Mouse (Mus musculus): Measurements from ENCODE around the gene Dynlt1c. TPM values are rescaled to one million over a fixed set of nuclear protein-coding genes. Genes with fewer than 3 reads are reported as not detected.
"Not testable (repeated sequence)": the region's sequence is repeated elsewhere in the genome, so short reads cannot be mapped to it uniquely, and the experiment has no call there.

The Dynlt1c gene
- polyA plus RNA-seq, 1 experiment from 2014 or later = 38.4 TPM

- 91% methylated on average over 2 of the region's 3 CpGs for WGBS
- H3K9me3 ChIP-seq (ENCODE audit: low read length); H3K27ac ChIP-seq (ENCODE audit: low read length); H3K27me3 ChIP-seq (ENCODE audit: insufficient read depth, low read length); H3K4me1 ChIP-seq (ENCODE audit: insufficient read depth, low read length); H3K9ac ChIP-seq (replicated peaks; ENCODE audit: low read length); H3K4me3 ChIP-seq (ENCODE audit: low read length); H3K36me3 ChIP-seq (ENCODE audit: insufficient read depth, low read length); H3K4me2 ChIP-seq (replicated peaks; ENCODE audit: low read depth, low read length); ATAC-seq (ENCODE audit: low FRiP score, low TSS enrichment): not testable (repeated sequence)
Measured at GRCm38 (mm10) chr17:6592109-6592508, 9.4 kb upstream of the Dynlt1c start.

GRCm38 (mm10) chr17:6593896-6594295 lies 7.6 kb upstream of the Dynlt1c start:
- WGBS = 78% methylated on average over 3 of the region's 3 CpGs
- H3K27me3 ChIP-seq (ENCODE audit: insufficient read depth, low read length); H3K27ac ChIP-seq (ENCODE audit: low read length); H3K9me3 ChIP-seq (ENCODE audit: low read length); ATAC-seq (ENCODE audit: low FRiP score, low TSS enrichment); H3K36me3 ChIP-seq (ENCODE audit: insufficient read depth, low read length); H3K4me2 ChIP-seq (replicated peaks; ENCODE audit: low read depth, low read length); H3K4me3 ChIP-seq (ENCODE audit: low read length); H3K9ac ChIP-seq (replicated peaks; ENCODE audit: low read length); H3K4me1 ChIP-seq (ENCODE audit: insufficient read depth, low read length): not testable (repeated sequence)

DNA sequence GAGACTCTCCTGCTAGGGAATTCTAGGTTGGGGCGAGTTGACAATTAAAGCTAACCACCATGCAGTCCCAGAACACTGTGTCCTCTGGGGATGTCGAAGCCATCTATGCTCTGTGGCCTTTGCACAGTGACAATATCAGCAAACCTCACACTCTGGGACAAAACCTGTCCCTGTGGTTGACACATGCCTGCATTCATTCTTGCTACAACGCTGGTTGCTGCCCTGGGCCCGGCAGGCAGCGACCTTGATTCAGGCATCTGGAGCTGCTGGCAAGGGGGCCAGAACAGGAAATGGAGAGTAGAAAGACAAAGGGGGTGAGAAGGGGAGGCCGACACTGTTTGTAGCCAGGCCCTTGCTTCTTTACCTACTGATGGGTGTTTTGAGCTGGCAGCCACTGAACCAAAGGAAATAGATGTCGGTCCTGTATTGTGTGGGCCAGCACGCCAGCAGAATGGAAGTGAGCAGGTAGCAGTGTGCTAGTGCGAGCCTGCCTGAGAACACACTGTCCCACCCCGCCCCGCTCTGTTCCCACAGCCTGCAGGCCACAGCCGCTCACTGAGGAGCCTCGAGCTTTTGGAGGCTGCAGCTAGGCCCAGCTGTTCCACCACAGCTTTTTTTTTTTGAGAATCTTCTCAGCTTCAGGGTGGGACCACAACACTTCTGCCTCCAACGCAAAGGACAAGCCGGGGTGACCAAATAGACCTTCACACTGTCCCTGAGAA lies 5.5 kb upstream of the Dynlt1c start:
- H3K4me3 ChIP-seq (ENCODE audit: low read length); H3K4me1 ChIP-seq (ENCODE audit: insufficient read depth, low read length); H3K27ac ChIP-seq (ENCODE audit: low read length); H3K36me3 ChIP-seq (ENCODE audit: insufficient read depth, low read length); H3K27me3 ChIP-seq (ENCODE audit: insufficient read depth, low read length); H3K9me3 ChIP-seq (ENCODE audit: low read length); H3K4me2 ChIP-seq (replicated peaks; ENCODE audit: low read depth, low read length); H3K9ac ChIP-seq (replicated peaks; ENCODE audit: low read length); ATAC-seq (ENCODE audit: low FRiP score, low TSS enrichment): not testable (repeated sequence)
- 53% methylated on average over 9 of the region's 15 CpGs for WGBS

DNA sequence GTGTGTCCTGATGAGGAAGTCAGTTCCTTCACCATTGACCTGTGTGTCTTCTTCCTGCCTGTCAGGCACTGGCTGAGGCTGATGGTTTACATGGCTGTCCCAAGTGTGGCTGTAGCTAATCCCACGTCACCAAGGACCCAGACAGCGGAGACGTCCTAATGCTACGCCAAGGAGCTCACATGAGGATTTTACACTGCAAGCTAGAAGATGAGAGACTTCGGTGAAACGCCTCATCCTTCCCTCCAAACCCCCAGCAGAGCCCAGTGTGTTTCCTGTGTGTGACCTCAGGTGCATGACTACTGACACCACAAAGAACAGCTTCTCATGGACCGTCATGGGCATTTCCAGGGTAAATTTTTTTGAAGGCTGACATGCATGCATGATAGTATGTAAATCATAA lies 3.1 kb upstream of the Dynlt1c start:
- H3K9ac ChIP-seq (replicated peaks; ENCODE audit: low read length); H3K9me3 ChIP-seq (ENCODE audit: low read length); H3K27ac ChIP-seq (ENCODE audit: low read length); ATAC-seq (ENCODE audit: low FRiP score, low TSS enrichment); H3K4me3 ChIP-seq (ENCODE audit: low read length); H3K36me3 ChIP-seq (ENCODE audit: insufficient read depth, low read length); H3K27me3 ChIP-seq (ENCODE audit: insufficient read depth, low read length); H3K4me1 ChIP-seq (ENCODE audit: insufficient read depth, low read length); H3K4me2 ChIP-seq (replicated peaks; ENCODE audit: low read depth, low read length): not testable (repeated sequence)
- WGBS = 90% methylated on average over 7 of the region's 7 CpGs

- H3K36me3 ChIP-seq (ENCODE audit: insufficient read depth, low read length) = not testable (repeated sequence)
Measured at GRCm38 (mm10) chr17:6600216-6600911, 1.1 kb upstream of the Dynlt1c start.

DNA sequence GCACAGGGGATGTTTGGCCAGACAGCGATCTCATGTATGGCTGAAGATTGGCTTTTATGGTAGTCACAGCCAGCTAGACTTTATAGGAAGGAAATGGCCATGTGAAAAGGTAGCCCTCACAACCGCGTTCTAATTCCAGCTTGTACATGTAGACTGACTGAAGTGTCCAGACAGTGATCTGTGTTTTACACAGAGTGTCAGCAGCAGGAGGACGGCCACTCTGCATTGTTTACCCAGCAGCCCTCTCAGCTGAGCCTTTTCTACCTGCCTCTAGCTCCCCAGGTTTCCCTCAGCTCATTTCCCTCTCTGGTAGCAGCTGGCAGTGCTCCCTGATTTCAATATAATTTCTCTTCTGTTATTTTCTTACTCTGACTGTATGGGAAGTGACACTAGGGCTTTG lies 734 bp downstream of the Dynlt1c start:
- H3K36me3 ChIP-seq (ENCODE audit: insufficient read depth, low read length); H3K27me3 ChIP-seq (ENCODE audit: insufficient read depth, low read length); H3K4me1 ChIP-seq (ENCODE audit: insufficient read depth, low read length); H3K9ac ChIP-seq (replicated peaks; ENCODE audit: low read length); H3K27ac ChIP-seq (ENCODE audit: low read length); H3K9me3 ChIP-seq (ENCODE audit: low read length); ATAC-seq (ENCODE audit: low FRiP score, low TSS enrichment): not testable (repeated sequence)
- Histone ChIP-seq H3K4me3 (ENCODE audit: low read length) (peak overlapping the region; percentile 24; the same call in 1 of the 2 replicates), H3K4me2 (replicated peaks; ENCODE audit: low read depth, low read length) (0 out of 2 replicates have a peak overlapping the region, but pooled peaks have one; percentile 26)
- WGBS = 0% methylated on average over 3 of the region's 4 CpGs

More at GRCm38 (mm10) chr17:6600216-6600911, 1.1 kb upstream of the Dynlt1c start:
- H3K9me3 ChIP-seq (ENCODE audit: low read length); H3K27ac ChIP-seq (ENCODE audit: low read length); ATAC-seq (ENCODE audit: low FRiP score, low TSS enrichment); H3K4me2 ChIP-seq (replicated peaks; ENCODE audit: low read depth, low read length); H3K4me1 ChIP-seq (ENCODE audit: insufficient read depth, low read length); H3K4me3 ChIP-seq (ENCODE audit: low read length); H3K27me3 ChIP-seq (ENCODE audit: insufficient read depth, low read length); H3K9ac ChIP-seq (replicated peaks; ENCODE audit: low read length): not testable (repeated sequence)
- 91% methylated on average over 5 of the region's 8 CpGs for WGBS

DNA sequence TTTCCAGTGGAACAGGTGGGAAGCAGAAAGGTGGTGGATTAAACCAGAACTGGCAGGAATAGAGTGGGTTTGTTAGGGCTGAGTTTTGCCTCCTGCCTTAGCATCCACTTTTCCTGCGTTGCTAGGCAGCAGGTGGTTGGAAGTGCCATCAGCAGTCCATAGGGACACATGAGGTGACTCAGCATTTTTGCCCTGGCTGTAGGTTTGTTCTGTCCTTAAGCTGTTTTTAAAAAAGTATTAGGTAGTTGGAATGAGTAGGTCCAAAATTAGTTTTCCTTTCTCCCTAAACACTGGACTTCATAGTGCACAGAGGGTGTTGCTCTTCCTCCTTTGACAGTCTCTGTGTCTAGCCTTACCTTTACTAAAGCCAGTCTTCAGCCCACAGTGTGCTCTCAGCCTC lies 3.9 kb downstream of the Dynlt1c start:
- H3K9me3 ChIP-seq (ENCODE audit: low read length); H3K9ac ChIP-seq (replicated peaks; ENCODE audit: low read length); H3K36me3 ChIP-seq (ENCODE audit: insufficient read depth, low read length); H3K4me2 ChIP-seq (replicated peaks; ENCODE audit: low read depth, low read length); H3K27me3 ChIP-seq (ENCODE audit: insufficient read depth, low read length); H3K4me3 ChIP-seq (ENCODE audit: low read length); H3K27ac ChIP-seq (ENCODE audit: low read length); H3K4me1 ChIP-seq (ENCODE audit: insufficient read depth, low read length); ATAC-seq (ENCODE audit: low FRiP score, low TSS enrichment): not testable (repeated sequence)
- WGBS = 63% methylated on average over 1 of the region's 1 CpGs

DNA sequence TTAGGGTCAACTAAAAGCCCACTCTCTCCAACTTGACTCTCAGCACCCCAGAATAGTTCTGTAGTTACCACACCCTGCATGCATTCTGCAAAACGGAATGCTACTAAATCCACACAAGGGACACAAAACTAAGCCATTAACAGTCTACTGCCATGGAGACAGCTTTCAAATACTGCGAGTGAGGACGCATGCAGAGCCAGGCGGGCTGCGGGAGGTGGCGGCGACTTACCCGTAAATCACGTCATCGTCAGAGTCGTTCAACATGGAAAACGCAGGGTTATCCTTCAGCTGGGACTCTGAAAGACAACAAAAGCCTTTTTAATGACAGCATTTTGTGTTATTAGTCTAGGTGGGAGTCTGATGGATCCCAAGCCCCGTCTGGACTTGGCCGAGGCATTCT lies 12.1 kb downstream of the Dynlt1c start:
- 74% methylated on average over 11 of the region's 14 CpGs for WGBS
- not testable (repeated sequence) for H3K4me3 ChIP-seq (ENCODE audit: low read length); H3K36me3 ChIP-seq (ENCODE audit: insufficient read depth, low read length); H3K9me3 ChIP-seq (ENCODE audit: low read length); H3K27me3 ChIP-seq (ENCODE audit: insufficient read depth, low read length); H3K9ac ChIP-seq (replicated peaks; ENCODE audit: low read length); H3K27ac ChIP-seq (ENCODE audit: low read length); ATAC-seq (ENCODE audit: low FRiP score, low TSS enrichment); H3K4me2 ChIP-seq (replicated peaks; ENCODE audit: low read depth, low read length); H3K4me1 ChIP-seq (ENCODE audit: insufficient read depth, low read length)

DNA sequence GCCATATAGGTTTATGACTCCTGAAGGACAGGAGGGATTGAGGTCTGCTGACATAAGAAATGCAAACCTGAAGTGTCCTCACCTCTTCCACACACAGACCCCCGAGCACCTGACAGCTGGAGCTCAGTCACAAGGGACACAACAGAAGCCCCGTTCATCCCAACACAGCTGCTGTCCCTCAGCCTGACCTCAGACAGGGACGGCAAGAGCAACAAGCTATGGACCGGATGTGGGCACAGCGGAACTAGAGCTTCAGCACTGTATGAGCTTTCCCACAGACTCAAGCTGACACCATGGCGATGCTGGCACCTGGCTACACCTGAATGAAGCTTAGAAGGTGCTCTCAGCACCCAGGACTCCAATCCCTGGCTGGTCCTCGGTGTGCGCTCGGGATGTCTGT lies 12.8 kb downstream of the Dynlt1c start:
- not testable (repeated sequence) for ATAC-seq (ENCODE audit: low FRiP score, low TSS enrichment); H3K4me2 ChIP-seq (replicated peaks; ENCODE audit: low read depth, low read length); H3K36me3 ChIP-seq (ENCODE audit: insufficient read depth, low read length); H3K27ac ChIP-seq (ENCODE audit: low read length); H3K4me3 ChIP-seq (ENCODE audit: low read length); H3K9ac ChIP-seq (replicated peaks; ENCODE audit: low read length); H3K27me3 ChIP-seq (ENCODE audit: insufficient read depth, low read length); H3K4me1 ChIP-seq (ENCODE audit: insufficient read depth, low read length); H3K9me3 ChIP-seq (ENCODE audit: low read length)
- WGBS = 78% methylated on average over 5 of the region's 9 CpGs

DNA sequence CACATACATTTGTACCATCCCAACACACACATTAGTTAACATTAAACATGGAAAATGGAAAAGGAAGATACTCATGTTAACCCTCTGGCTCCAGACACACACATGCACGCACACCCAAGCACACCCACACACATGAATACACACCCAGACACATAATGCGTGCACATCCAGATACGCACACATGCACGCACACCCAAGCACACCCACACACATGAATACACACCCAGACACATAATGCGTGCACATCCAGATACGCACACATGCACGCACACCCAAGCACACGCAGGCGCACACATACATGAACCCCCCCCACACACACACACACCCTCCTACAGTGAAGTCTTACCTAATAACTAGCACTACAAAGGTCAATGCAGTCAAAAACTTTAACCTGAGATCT lies 15.3 kb downstream of the Dynlt1c start:
- H3K4me1 ChIP-seq (ENCODE audit: insufficient read depth, low read length); H3K9ac ChIP-seq (replicated peaks; ENCODE audit: low read length); H3K4me3 ChIP-seq (ENCODE audit: low read length); H3K27ac ChIP-seq (ENCODE audit: low read length); H3K9me3 ChIP-seq (ENCODE audit: low read length); H3K36me3 ChIP-seq (ENCODE audit: insufficient read depth, low read length); ATAC-seq (ENCODE audit: low FRiP score, low TSS enrichment); H3K27me3 ChIP-seq (ENCODE audit: insufficient read depth, low read length); H3K4me2 ChIP-seq (replicated peaks; ENCODE audit: low read depth, low read length): not testable (repeated sequence)
- WGBS = 92% methylated on average over 9 of the region's 9 CpGs
